Mouse (Mus musculus) spleen, adult 2 months (tissue): ENCODE data around the gene Lcorl.

ENCODE experiments used
- CTCF ChIP-seq: fragments of 200-500 bp; IDR thresholded peaks from 2 replicates; pipeline ENCODE4 v1.5.1; 2011; ENCODE audit warnings: mild to moderate bottlenecking, inconsistent platforms; ENCODE audit not compliant: insufficient read depth, insufficient read length, insufficient replicate concordance; ENCODE audit errors: extremely low read depth
- POLR2A ChIP-seq: fragments of 200-500 bp; IDR thresholded peaks from 2 replicates; pipeline ENCODE4 v1.6.1; 2011; ENCODE audit warnings: low read depth, low read length, inconsistent platforms

- TF ChIP-seq POLR2A: no peak
- no peak for TF ChIP-seq CTCF
Observed at GRCm38 (mm10) chr5:45668324-45668723, 189.1 kb downstream of the Lcorl start.
